Mouse (Mus musculus) olfactory bulb, adult 2 months (tissue): ENCODE measurements around the gene Pik3cb.

Experiments
- CTCF ChIP-seq: fragments of 200-500 bp; IDR thresholded peaks from 2 replicates; pipeline ENCODE4 v1.5.1; 2012; ENCODE audit warnings: low read depth, mild to moderate bottlenecking, low read length, moderate library complexity; ENCODE audit not compliant: insufficient read depth
- POLR2A ChIP-seq: fragments of 200-500 bp; IDR thresholded peaks from 2 replicates; pipeline ENCODE4 v1.6.1; 2012; ENCODE audit warnings: mild to moderate bottlenecking, low read depth, low read length, moderate library complexity; ENCODE audit not compliant: insufficient read depth

GRCm38 (mm10) chr9:99111085-99111484 lies 29.3 kb downstream of the Pik3cb start:
- no peak for TF ChIP-seq CTCF
- no peak for TF ChIP-seq POLR2A
